Mouse (Mus musculus) gastrocnemius, postnatal 4 days (tissue): ENCODE results near the gene Slc13a3. TPM values are rescaled to one million over a fixed set of nuclear protein-coding genes. Genes with fewer than 3 reads are reported as not detected.

Experiments used
- DNase-seq, 2 experiments: peaks; one replicate each; pipeline ENCODE4 v3.0.0; 2021 to 2022; ENCODE audit warnings: low spot score in 2 of 2, mixed read lengths in 2 of 2
- total RNA-seq, 2 experiments: library from RNA; stranded (reverse); gene quantifications; 2 replicates each; pipeline ENCODE4 v1.2.3; 2021

Slc13a3 gene
- total RNA-seq, 2 experiments from 2014 or later, result 0.44 to 1.2 TPM

- no peak for DNase-seq
Measured at GRCm38 (mm10) chr2:165415141-165415721, 57.8 kb downstream of the Slc13a3 start.

DNA sequence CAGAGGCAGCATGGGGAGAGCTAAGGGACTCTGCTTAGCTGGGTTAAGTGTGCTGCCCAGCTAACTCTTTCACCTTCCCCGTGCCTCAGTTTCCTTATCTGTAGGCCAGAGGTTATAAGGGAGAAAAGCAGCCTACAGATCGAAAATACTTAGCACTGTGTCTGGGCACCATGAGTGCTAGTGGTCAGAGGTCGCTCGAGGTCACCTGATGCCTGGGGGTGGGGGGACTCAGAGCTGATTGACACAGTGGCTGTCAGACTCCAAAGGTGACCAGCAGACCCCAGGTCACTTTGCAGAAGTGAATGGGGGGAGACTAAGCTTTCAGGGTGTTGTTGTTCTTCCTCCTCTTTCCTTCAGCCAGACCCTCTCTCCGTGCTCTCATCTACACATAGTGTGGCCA is 58.7 kb downstream of the Slc13a3 start:
- no peak for DNase-seq

DNA sequence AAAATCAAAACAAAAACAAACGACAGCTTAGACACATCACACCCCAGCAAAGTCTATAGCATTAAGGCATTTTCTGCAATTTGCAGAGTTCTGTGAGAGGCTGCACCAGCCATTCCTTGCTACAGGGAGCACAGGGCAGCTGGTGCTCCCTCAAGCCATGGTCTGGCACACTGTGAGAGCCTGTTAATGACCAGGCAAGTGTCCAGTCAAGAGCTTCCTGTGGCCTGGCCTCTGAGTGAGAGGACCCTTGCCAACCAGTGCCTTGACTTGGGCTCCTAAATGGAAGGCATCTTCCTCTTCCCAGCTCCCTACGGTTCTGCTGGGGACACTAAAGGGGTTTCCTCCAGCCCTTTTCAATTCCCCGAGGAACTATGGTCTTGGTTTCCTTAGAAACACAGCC is 59.1 kb downstream of the Slc13a3 start:
- no peak for DNase-seq

DNA sequence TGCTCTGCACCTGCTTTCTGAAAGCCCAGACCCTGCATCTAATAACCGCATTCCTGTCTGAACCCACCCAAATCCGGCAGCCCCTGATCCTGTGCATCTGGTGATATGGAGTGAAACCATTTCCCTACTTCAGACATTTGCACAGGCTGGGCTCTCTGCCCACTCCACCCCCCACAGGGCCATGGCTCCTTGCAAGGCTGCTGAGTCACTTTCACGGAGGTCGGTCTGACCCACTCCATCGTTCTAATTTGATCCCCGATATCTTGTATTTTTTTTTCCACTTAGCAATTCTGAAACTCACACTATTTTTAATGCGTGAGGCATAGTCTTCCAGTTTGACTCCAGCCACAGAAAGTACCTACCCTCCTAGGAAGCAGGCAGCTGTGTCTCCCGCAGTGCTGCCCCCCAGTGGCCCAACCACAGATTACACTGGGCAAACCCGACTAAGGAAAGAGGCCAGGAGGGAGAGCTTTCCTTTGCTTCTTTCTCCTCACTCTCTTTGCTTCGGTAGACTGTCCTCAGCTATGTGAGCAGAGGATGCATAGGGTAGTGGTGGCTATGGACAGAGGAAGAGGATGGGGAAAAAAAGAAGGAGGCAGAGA is 65.2 kb downstream of the Slc13a3 start:
- DNase-seq, result peak; percentile 53 to 58

- no peak for DNase-seq
Measured at GRCm38 (mm10) chr2:165405351-165405750, 67.7 kb downstream of the Slc13a3 start.

- no peak for DNase-seq
Measured at GRCm38 (mm10) chr2:165404951-165405350, 68.1 kb downstream of the Slc13a3 start.

- no peak for DNase-seq
Measured at GRCm38 (mm10) chr2:165398164-165398785, 74.8 kb downstream of the Slc13a3 start.

GRCm38 (mm10) chr2:165397502-165398163 is 75.4 kb downstream of the Slc13a3 start:
- peak in 1 of 2 experiments; percentile 63 for DNase-seq

DNA sequence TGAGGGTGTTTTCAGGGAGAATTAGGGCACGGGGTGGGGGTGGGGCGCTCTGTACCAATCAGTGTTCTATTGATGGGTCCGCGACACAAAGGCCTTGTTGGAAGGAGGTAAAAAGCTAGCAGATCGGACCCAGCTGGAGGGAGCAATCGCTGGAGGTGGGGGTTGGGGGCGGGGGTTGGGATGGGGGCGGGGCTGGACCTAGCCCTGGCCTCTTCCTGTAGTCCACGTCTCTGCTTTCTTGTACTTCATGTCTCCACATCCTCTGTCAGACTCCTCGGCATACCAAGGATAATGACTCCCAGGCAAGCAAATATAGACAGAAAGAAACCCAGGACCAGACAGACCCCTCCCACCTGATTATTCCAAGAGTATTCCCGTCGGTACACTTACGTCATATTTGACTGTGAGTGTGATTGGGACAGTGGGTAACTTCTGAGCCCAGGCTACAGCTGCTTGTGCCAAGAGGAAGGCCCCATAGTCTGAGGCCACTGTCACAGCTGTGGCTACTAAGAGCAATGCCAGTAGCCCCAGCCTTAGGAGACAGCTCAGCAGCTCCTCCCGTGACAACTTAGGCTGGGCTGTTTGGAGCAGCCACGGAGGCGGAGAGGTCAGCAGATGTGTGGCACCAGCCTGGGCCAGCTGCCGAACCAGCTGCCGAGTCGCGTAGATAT is 76.1 kb downstream of the Slc13a3 start:
- DNase-seq, result no peak

DNA sequence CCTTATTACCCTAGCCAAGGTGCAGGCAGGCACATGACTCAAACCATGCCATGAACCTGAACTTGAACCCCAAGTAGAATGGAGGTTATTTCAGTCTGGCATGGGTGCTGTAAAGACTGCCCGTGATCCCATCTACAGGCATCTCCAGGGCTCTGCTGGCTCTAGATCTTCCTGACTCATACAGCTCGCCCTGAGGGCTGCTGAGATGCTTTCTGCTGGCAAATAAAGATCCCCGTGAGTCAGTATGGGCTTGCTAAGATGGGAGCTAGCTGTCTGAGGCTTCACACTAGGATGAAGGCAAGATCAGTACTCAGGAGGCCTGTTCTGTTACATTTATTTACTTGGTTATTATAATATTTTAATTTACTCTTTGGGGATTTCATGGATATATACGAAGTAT is 80.9 kb downstream of the Slc13a3 start:
- DNase-seq, result no peak

GRCm38 (mm10) chr2:165391561-165391960 is 81.5 kb downstream of the Slc13a3 start:
- DNase-seq, result peak in 1 of 2 experiments; percentile 60

DNA sequence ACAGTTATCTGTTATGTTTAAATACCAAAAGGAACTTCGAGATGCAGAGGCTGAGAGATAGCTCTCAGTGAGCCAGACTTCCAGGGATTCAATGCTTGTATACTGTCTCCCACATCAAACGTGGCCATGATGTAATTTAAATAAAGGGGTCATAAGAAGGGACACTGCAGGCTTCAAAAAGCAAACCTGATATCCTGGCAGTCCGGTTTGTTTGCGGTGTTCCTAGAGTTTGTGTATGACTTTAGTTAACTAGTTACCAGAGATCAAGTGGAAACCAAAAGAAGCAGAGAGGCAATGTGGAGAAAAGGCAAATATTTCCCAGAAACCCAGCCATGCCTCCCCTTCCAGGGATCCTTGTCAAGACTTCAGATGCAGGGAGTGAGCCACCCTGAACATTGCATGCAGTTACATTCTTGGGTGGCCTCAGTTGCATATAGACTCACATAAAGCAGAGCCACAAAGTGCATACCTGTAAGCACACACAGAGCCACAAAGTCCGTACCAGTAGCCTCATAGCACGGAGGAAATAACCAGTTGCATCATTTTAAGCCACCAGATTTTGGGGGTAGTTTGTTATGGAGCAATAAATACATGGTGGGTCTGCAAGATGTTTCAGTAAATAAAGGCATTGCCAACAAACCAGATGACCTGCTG is 83.6 kb downstream of the Slc13a3 start:
- DNase-seq, result no peak

DNA sequence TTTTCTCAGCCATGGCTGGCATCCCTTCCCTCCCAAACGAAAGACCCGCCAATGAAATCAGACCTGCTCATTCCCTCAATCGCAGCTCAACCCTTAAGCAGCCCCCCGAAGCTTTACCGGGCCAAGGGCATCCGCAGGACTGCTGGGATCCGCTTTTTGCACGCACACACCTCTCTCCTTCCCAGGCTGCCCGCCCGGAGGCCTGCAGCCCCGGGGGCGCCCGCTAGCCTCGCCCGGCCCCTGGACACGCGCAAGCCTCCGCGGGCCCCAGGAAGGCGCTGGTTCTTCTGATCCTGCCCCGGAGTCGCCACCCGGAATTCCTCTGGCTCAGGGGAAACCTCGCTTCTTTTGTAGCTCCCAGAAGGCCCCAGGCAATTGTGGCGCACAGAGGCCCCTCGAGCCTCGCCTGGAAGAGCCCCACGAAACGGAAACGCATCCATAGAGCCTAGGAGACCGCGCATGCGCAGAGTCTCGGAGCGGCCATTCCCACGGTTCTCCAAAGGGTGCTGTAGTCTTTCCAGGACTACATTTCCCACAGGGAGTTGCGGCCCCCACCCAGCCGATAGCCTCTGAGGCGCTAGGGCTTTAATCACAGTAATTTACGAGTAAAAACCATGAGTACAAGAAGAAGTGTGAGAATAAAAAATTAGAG is 85.1 kb downstream of the Slc13a3 start, which contains the start of gene Zfp334:
Zfp334 (minus strand) TSS at position 416 of the 652 bp plus-strand sequence.
- peak; percentile 87 to 95 for DNase-seq

- no peak for DNase-seq
Measured at GRCm38 (mm10) chr2:165387370-165387769, 85.7 kb downstream of the Slc13a3 start.

- DNase-seq, result no peak
Measured at GRCm38 (mm10) chr2:165380050-165380449, 93.0 kb downstream of the Slc13a3 start.

DNA sequence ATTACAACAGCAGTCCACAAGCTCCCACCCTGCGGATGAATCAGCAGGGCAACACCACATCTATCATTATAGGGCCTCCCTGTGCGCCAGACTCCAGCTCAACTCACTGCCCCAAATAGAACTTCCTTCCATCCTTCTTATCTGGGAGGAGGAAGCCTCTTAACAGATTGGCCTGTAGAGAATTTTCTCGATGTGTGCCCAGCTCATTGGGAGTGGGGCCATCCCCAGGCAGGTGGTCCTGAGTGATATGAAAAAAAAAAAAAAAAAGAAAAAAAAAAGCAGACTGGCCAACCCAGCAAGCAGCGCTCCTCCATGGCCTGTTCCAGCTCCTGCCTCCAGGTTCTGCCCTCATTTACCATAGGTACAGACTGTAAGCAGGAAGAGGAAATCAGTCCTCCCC is 97.0 kb downstream of the Slc13a3 start:
- no peak for DNase-seq

- no peak for DNase-seq
Measured at GRCm38 (mm10) chr2:165375478-165375877, 97.6 kb downstream of the Slc13a3 start.

DNA sequence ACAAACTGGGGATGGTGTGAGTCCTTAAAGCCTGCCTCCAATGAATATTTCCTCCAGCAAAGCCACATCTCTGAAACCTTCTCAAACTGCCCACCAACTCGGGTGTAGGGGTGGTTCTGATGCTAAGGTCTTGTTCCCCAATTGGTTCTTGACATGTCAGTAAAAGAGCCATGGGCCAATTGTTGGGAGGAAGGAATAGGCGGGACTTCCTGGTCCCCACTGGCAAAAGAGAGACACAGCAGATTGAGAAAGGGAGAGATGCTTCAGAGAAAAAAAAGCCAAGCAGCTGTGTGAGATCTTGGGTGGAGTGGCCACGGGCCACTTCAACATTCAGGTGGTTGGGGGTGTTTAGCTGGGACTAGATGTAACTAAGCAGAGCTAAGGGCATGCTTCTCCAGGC is 102.0 kb downstream of the Slc13a3 start:
- DNase-seq, result no peak

GRCm38 (mm10) chr2:165370348-165370747 is 102.7 kb downstream of the Slc13a3 start:
- no peak for DNase-seq

- DNase-seq, result no peak
Measured at GRCm38 (mm10) chr2:165368496-165368895, 104.5 kb downstream of the Slc13a3 start, which contains the start of gene Zfp663. TSS of gene Zfp663 (minus strand) at chr2:165368729.
